In the genomic region with DNA sequence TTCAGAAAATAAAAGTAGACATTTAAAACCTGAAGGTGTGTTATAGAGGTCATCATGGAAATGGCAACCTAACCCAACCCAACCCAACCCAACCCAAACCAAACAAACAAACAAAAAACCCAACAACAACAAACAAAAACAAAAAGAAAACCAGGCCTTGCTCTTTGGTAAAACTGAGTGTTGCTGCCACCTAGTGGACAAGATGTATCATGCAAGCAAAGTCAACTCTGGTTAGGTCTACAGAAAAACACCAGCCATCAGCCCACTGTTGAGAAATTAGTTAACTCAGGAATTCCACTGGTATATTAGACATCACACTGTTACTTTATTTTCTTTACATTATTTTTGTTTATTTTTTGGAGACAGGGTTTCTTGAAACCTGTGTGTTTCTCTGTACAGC, we compare ENCODE assay signal across 8 mouse cellular contexts. TPM values are rescaled to one million over a fixed set of nuclear protein-coding genes. Genes with fewer than 3 reads are reported as not detected.
A peak's percentile ranks its signal among the peaks of the same experiment; 100 is the strongest.
DNase-seq lines count a peak whose midpoint lies in the region; ATAC-seq and TF ChIP-seq lines count a peak whose summit lies in the region.

No protein-coding gene starts in this region.

- no peak overlapping the region for H3K27ac ChIP-seq in midbrain, embryonic 11.5 days (ENCODE audit: low read depth, low read length)
- H3K27ac ChIP-seq in midbrain, embryonic 15.5 days = no peak overlapping the region
- no peak overlapping the region for H3K27ac ChIP-seq in forebrain, postnatal 0 days (ENCODE audit: low read depth, low read length)

- H3K4me3 ChIP-seq in midbrain, embryonic 11.5 days (ENCODE audit: low read depth, low read length) = no peak overlapping the region
- H3K4me3 ChIP-seq in midbrain, embryonic 15.5 days = no peak overlapping the region
- no peak overlapping the region for H3K4me3 ChIP-seq in forebrain, postnatal 0 days (ENCODE audit: low read depth, low read length)

- H3K4me1 ChIP-seq in midbrain, embryonic 11.5 days (ENCODE audit: control insufficient read depth, insufficient read depth, low read length) = no peaks in the 10 kb centered on the region
- H3K4me1 ChIP-seq in midbrain, embryonic 15.5 days = no peaks in the 10 kb centered on the region
- H3K4me1 ChIP-seq in forebrain, postnatal 0 days (ENCODE audit: insufficient read depth) = no peaks in the 10 kb centered on the region

- no peaks in the 10 kb centered on the region for H3K9me3 ChIP-seq in midbrain, embryonic 11.5 days (ENCODE audit: control insufficient read depth, low read length)
- H3K9me3 ChIP-seq in midbrain, embryonic 15.5 days = no peaks in the 10 kb centered on the region
- no peaks in the 10 kb centered on the region for H3K9me3 ChIP-seq in forebrain, postnatal 0 days (ENCODE audit: low read length)

- no peaks in the 10 kb centered on the region for H3K27me3 ChIP-seq in midbrain, embryonic 11.5 days (ENCODE audit: control insufficient read depth, insufficient read depth, low read length)
- no peaks in the 10 kb centered on the region for H3K27me3 ChIP-seq in midbrain, embryonic 15.5 days (replicated peaks)
- H3K27me3 ChIP-seq in Patski = peaks cover 17% of the 10 kb centered on the region
- H3K27me3 ChIP-seq in forebrain, postnatal 0 days (ENCODE audit: insufficient read depth, low read length) = no peaks in the 10 kb centered on the region

- intact Hi-C loops in gastrocnemius, postnatal 36 days (cut with DNase I) = loop anchor here (2.0 to 5.0 kb wide), 3 partner anchors 87 to 267 kb away; no protein-coding TSS in a partner anchor

- CTCF ChIA-PET in Patski (lab: Charles Lee) = interaction anchor here (1.3 to 2.0 kb wide), 3 partner anchors 21 to 189 kb away, joined by 3 to 10 read pairs (median 4); no protein-coding TSS in a partner anchor

- no peak for ATAC-seq in midbrain, embryonic 11.5 days (ENCODE audit: low FRiP score)
- ATAC-seq in midbrain, embryonic 15.5 days (replicated peaks) = no peak
- ATAC-seq in Patski = no peak
- ATAC-seq in forebrain, postnatal 0 days = 0 out of 2 replicates have a peak, but pooled peaks have one; percentile 12
- ATAC-seq in megakaryocyte progenitor cell, adult 5-6 weeks (replicated peaks; ENCODE audit: poor library complexity) = 0 out of 2 replicates have a peak, but pooled peaks have one; percentile 42

- no peaks in the 10 kb centered on the region for H3K36me3 ChIP-seq in midbrain, embryonic 11.5 days (ENCODE audit: control insufficient read depth, insufficient read depth, low read length)
- H3K36me3 ChIP-seq in midbrain, embryonic 15.5 days (replicated peaks) = no peaks in the 10 kb centered on the region
- no peaks in the 10 kb centered on the region for H3K36me3 ChIP-seq in forebrain, postnatal 0 days (ENCODE audit: insufficient read depth)

- POLR2A ChIA-PET in Patski (lab: Charles Lee) = no interaction called here

- peak; percentile 77 for TF ChIP-seq CTCF in Patski (IDR thresholded peaks at IDR 0.05)
- peak; percentile 75 for TF ChIP-seq CTCF in forebrain, postnatal 0 days (IDR thresholded peaks at IDR 0.05; ENCODE audit: low read depth)

- H3K9ac ChIP-seq in midbrain, embryonic 11.5 days (ENCODE audit: low read length) = no peak overlapping the region
- no peak overlapping the region for H3K9ac ChIP-seq in midbrain, embryonic 15.5 days
- H3K9ac ChIP-seq in forebrain, postnatal 0 days = no peak overlapping the region

- peak; percentile 6 for DNase-seq in gastrocnemius, postnatal 10 days
- no peak for DNase-seq in gastrocnemius, postnatal 36 days
- DNase-seq in midbrain, embryonic 11.5 days (ENCODE audit: low spot score, missing footprints) = peak; percentile 84
- DNase-seq in Patski (ENCODE audit: low read depth, low spot score) = no peak
- DNase-seq in forebrain, postnatal 0 days = peak; percentile 66
- no peak for DNase-seq in ovary, postnatal 14 days (ENCODE audit: low spot score)

- in situ Hi-C loops in Patski (cut with MboI; ENCODE audit: low pct_unique_long_range_greater_than_20kb) = loop anchor here (25.0 kb wide), 2 partner anchors 302 to 402 kb away; a partner anchor contains a TSS

- H3K4me2 ChIP-seq in midbrain, embryonic 11.5 days = no peak overlapping the region
- no peak overlapping the region for H3K4me2 ChIP-seq in midbrain, embryonic 15.5 days
- no peak overlapping the region for H3K4me2 ChIP-seq in forebrain, postnatal 0 days (ENCODE audit: low read depth)

RNA-seq across cellular contexts. Expression of a gene that starts 17.2 kb away (rescaled TPM):
- 1 to 10 TPM in 1 of 2 experiments, under 1 TPM in 1; 0.99 to 1.6 TPM for total RNA-seq in gastrocnemius, postnatal 10 days (2021)
- total RNA-seq in gastrocnemius, postnatal 36 days (2021) = under 1 TPM; 0.12 to 0.46 TPM
- 2.6 and 3.2 TPM in 2 replicates for polyA plus RNA-seq in midbrain, embryonic 11.5 days (2014; fragmentation: Nextera tagmentation; extraction: Ambion mirVana)
- polyA plus RNA-seq in midbrain, embryonic 15.5 days (2015; fragmentation: Nextera tagmentation; extraction: Ambion mirVana) = 0.36 and 0.45 TPM in 2 replicates
- polyA plus RNA-seq in Patski (2021) = 0.19 TPM
- 0.05 and 0.54 TPM in 2 replicates for total RNA-seq in forebrain, postnatal 0 days (2014; rRNA removed)
- 0.45 and 0.49 TPM in 2 replicates for polyA plus RNA-seq in forebrain, postnatal 0 days (2015; fragmentation: Nextera tagmentation; extraction: Ambion mirVana)
- 10.3 and 11.3 TPM in 2 replicates for total RNA-seq in megakaryocyte progenitor cell, adult 5-6 weeks (2015)
- 3.1 and 4.4 TPM in 2 replicates for total RNA-seq in megakaryocyte progenitor cell, adult 5-6 weeks (2017)

RNA-seq across cellular contexts. Expression of a gene that starts 30.6 kb away (rescaled TPM):
- not detected for total RNA-seq in gastrocnemius, postnatal 10 days (2021)
- total RNA-seq in gastrocnemius, postnatal 36 days (2021) = not detected
- 0.20 TPM in 1 of 2 replicates, not detected in the other for polyA plus RNA-seq in midbrain, embryonic 11.5 days (2014; fragmentation: Nextera tagmentation; extraction: Ambion mirVana)
- not detected in 2 replicates for polyA plus RNA-seq in midbrain, embryonic 15.5 days (2015; fragmentation: Nextera tagmentation; extraction: Ambion mirVana)
- not detected for polyA plus RNA-seq in Patski (2021)
- total RNA-seq in forebrain, postnatal 0 days (2014; rRNA removed) = not detected in 2 replicates
- polyA plus RNA-seq in forebrain, postnatal 0 days (2015; fragmentation: Nextera tagmentation; extraction: Ambion mirVana) = not detected in 2 replicates
- 0.02 TPM in 1 of 2 replicates, not detected in the other for total RNA-seq in megakaryocyte progenitor cell, adult 5-6 weeks (2015)
- 0.03 TPM in 1 of 2 replicates, not detected in the other for total RNA-seq in megakaryocyte progenitor cell, adult 5-6 weeks (2017)

Comparison
In these comparisons a context has a peak if more than half of its experiments do, and no peak if none do; other contexts are left out.
1. DNase-seq: peak in gastrocnemius, postnatal 10 days (single experiment), midbrain, embryonic 11.5 days (single experiment) and forebrain, postnatal 0 days (single experiment); none in gastrocnemius, postnatal 36 days (0 of 2), Patski (single experiment) and ovary, postnatal 14 days (single experiment).
2. ATAC-seq: peak in forebrain, postnatal 0 days (single experiment) and megakaryocyte progenitor cell, adult 5-6 weeks (single experiment); none in midbrain, embryonic 11.5 days (single experiment), midbrain, embryonic 15.5 days (single experiment) and Patski (single experiment).